Mouse (Mus musculus) lung, postnatal 10 days (tissue): ENCODE measurements around the gene Slc10a2.
"Not testable (repeated sequence)": the region's sequence is repeated elsewhere in the genome, so short reads cannot be mapped to it uniquely, and the experiment has no call there.

Experiments used
- DNase-seq: peaks from one replicate; pipeline ENCODE4 v3.0.0; 2021

The Slc10a2 gene

DNA sequence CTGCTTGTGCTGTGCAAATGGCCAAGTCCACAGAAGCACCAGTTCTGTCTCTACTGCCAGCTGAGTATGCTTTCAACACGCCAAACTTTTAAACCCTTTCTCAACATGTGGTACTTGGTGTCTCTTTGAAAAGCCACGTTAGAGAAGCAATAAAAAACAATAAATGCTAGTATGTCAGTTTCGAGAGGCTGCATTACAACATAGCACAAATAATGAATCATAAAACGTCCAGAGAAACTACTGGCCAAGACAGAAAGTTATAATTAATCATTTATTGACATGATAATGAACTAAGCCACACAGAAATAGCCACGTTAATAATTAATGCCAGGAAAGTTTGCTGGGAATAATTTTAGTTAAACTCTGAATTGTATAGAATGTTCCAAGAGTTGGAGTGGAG is at the start of gene Slc10a2:
Slc10a2 (minus strand) TSS at position 166 of the 400 bp plus-strand sequence.
- no peak for DNase-seq

DNA sequence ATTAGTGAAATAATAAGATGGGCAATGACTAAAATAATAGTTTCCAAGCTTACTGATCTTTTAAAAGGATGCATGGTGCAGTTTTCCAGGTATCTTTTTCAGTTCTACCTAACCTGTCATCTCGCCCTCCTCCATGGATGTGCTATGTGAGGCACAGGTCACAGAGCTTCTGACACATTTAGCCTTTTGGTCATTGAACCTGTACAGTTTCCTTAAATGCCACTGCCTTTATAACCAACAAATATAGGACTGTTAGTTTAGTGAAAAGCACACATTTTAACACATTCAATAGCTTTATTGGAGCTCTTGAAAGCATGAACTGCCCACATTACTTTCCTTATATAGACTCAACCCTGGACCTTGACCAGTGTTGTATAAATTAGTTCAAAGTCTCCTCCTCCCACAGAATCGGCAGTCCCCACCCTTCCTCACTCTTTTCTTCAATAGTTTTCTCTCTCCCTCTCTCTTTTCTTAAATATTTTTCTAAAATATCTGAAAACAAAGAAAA is 24.2 kb upstream of the Slc10a2 start:
- DNase-seq: no peak

DNA sequence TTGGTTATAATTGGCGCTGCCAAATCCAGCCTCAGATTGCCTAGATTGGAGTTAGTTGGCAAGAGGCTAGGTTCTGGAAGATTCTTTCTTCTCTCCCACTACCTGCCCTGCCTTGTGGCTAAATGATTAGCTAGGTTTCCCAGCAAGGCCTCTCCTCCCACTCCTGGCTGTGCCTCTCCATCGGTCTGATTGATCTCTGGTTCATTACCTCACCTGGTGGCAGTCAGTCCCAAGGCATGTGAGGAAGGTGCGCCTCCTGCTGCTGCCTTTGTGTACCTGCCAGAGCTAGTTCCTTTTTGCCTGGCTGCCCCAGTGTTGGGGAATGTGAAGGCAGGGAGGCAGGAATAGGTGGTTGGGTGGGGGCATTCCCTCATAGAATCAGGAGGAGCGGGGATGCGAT is 1.7 kb upstream of the Slc10a2 start:
- no peak for DNase-seq

DNA sequence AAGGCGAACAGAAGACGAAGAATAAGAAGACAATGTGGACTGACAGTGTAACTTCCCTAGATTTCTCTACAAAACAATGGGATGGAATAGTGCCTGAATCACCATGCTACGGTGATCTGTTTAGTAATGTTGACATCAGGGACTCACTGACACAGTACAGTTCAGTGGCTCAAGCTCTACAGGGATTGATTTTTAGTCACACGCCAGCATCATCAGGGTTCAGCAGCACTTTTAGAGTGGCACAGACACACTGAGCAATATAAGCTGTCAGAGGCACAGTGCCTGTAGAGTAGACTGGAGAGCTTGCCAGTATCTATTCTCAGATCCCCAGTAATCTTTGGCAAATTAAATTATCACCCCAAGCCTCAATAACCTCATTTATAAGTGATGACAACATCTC is 9.8 kb downstream of the Slc10a2 start:
- DNase-seq: no peak

DNA sequence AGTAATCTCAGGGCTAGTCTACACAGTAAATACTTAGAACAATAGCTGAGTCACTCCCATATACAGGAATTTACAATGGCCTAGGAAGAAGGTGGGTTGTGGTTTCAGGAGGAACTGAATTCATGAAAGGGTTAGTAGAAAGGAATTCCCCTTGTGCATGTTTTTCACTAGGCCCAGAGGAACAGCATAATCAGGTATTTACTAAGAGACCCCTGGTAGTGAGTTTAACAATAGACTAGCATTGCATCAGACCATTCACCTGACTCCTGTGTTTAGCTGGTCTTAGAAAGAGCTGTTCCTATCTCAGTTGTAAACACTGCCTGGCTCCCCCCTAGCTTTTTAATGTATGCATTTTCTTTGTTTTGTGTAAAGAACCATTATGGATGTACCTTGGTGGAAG is 11.2 kb downstream of the Slc10a2 start:
- not testable (repeated sequence) for DNase-seq

DNA sequence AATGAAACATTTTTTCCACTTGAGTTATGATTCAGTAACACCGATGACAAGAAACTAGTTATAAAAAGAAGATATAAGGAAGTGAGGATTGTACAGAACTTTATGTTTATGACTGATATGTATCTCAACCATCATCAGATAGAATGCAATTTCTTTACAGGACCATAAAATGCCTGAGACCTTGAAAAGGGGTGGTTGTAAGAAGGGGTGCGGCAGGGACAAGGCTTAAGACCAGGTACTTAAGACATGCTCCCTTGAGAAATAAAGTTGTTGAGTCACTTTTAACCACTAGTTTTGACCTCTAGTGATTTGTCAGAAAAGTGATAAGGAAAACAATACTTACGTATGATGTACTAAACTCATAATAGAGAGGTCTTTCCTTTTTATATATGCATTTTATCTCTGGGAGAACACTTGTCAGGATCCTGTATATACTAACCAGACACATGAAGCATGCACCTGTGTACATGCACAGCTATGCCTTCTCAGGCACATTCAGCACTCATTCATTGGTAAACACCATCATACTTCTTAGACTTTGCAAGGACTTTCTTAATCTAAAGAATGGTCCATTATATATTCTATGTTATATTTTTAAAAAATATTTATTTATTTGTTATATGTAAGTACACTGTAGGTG is 31.4 kb downstream of the Slc10a2 start:
- no peak for DNase-seq

DNA sequence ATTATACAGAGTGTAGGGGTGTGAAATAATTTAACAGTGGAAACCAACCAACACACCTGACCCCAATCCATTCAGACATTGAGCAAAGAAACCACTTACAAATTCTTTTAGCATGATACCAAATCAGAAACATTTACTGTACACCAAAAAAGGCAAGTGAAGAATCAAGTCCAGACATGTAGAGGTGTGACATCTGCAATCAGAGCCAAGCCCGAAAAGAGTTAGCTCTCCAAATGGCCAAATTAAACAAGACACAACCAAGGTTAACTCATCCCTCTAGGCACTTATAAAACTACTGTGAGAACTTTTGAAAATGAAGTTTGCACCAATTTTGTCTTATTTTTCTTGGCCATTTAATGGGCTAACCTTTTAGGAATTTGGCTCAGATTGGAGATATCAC is 46.3 kb downstream of the Slc10a2 start:
- no peak for DNase-seq

DNA sequence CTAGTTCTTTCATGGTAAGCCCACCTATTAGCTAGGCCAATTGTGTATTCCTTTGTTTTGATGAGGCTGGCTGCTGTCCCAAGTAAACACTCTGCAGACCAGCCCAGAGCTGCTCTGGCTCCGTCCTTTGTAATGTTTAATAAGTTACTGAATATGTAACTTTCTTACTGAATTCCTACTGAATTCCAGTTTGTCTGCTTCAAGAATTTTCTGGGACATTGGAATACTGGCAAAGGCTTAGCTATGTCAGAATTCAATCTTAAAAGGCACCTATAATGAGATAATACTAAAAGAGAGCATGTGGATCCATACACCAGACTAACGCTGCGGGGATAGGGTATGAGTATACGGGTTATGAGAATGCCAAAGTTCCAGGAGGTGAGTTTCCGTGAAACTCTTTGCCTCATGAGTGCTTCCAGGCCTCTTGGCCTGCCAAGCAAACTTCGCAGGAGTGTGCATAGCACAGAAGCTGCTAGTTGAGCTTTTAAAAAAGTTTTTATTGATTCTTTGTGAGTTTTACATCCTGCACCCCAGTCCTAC is 60.7 kb downstream of the Slc10a2 start:
- not testable (repeated sequence) for DNase-seq

DNA sequence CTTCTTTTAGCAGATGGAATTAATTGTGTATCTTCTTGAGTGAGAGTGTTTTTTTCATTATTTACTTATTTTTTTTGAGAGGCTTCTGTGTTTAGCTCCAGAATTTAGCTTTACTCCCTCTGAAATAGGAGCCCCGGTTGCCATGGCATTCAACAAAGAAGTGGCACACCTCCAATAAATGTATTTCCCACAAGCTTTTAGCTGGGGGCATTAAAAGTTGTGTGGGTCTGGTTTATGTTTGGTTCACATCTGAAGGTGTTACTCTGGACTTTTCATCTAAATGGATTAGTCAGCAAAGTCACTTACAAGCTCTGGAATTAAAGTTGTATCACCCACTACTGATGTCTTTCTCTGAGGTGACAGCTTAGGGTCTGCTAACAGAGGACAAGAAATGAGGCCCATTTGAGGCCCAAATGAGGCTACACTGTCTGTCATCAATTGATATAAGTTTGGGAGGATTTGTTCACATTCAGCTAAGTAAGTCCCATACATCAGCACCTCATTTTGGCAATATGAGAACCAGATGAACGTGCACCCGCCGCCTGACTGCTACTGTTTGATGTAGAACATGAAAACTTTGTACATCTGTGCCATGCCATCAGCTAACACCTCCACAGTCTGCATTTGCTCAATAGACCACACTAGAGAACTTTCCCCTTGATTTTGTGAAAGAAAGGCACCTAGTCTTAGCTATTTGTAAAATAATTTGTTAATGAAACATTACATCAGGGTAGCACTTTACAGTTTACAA is 66.2 kb downstream of the Slc10a2 start:
- no peak for DNase-seq
